ENCODE assay signal across 9 mouse cellular contexts in genomic region chr4:63084473-63084889, GRCm38 (mm10).
DNase-seq lines count a peak whose midpoint lies in the region; ATAC-seq lines count a peak whose summit lies in the region.
"Had no signal": no experiment of that assay in that cellular context is flagged by ENCODE, and none has a peak within 500 bp of the region (broad histone marks: within the 10 kb centered on the region; RNA-seq: fewer than 3 reads in every experiment).

No protein-coding gene starts in this region.

- H3K9ac ChIP-seq in kidney, embryonic 14.5 days (ENCODE audit: low read depth, low read length): no peak overlapping the region
- no peak overlapping the region for H3K9ac ChIP-seq in neural tube, embryonic 15.5 days (replicated peaks)
- H3K9ac ChIP-seq: lung, embryonic 15.5 days had no signal

- H3K27ac ChIP-seq in kidney, embryonic 14.5 days (ENCODE audit: low read depth, low read length): no peak overlapping the region
- H3K27ac ChIP-seq in neural tube, embryonic 15.5 days (replicated peaks): peak overlapping the region; percentile 39; the same call in 1 of the 2 replicates
- H3K27ac ChIP-seq: lung, embryonic 15.5 days had no signal

- H3K9me3 ChIP-seq in kidney, embryonic 14.5 days (ENCODE audit: control insufficient read depth, low read length): peaks cover 6% of the 10 kb centered on the region; the same call in 1 of the 2 replicates
- H3K9me3 ChIP-seq in neural tube, embryonic 15.5 days (replicated peaks): no peaks in the 10 kb centered on the region
- H3K9me3 ChIP-seq: lung, embryonic 15.5 days had no signal

- DNase-seq in kidney, adult 11 months: peak; percentile 54
- peak; percentile 82 to 84 for DNase-seq in heart, adult 9 months (ENCODE audit: low spot score in 2 of 2)
- peak; percentile 51 to 69 for DNase-seq in layer of hippocampus, postnatal 10 days (ENCODE audit: low spot score in 2 of 2)
- DNase-seq in urinary bladder, adult 18-20 months (ENCODE audit: low spot score in 2 of 2): no peak
- no peak for DNase-seq in thymus, postnatal 0 days (ENCODE audit: low spot score)

- 85% methylated on average over 8 of the region's 8 CpGs for WGBS in kidney, embryonic 14.5 days
- WGBS in neural tube, embryonic 15.5 days: 66% methylated on average over 8 of the region's 8 CpGs

- no peaks in the 10 kb centered on the region for H3K27me3 ChIP-seq in kidney, embryonic 14.5 days (ENCODE audit: control insufficient read depth, insufficient read depth, low read length)
- H3K27me3 ChIP-seq in neural tube, embryonic 15.5 days (replicated peaks): no peaks in the 10 kb centered on the region
- H3K27me3 ChIP-seq: lung, embryonic 15.5 days had no signal

- peaks cover 67% of the 10 kb centered on the region for H3K36me3 ChIP-seq in kidney, embryonic 14.5 days (ENCODE audit: control insufficient read depth, insufficient read depth, low read length)
- peaks cover 40% of the 10 kb centered on the region for H3K36me3 ChIP-seq in neural tube, embryonic 15.5 days

- no peak for ATAC-seq in kidney, embryonic 14.5 days (ENCODE audit: low FRiP score, low TSS enrichment)
- ATAC-seq in cerebellum, adult (ENCODE audit: insufficient number of reproducible peaks, low FRiP score, low TSS enrichment): peak; percentile 39; the same call in 1 of the 2 replicates
- ATAC-seq in neural tube, embryonic 15.5 days (ENCODE audit: low FRiP score): no peak

- no peak overlapping the region for H3K4me3 ChIP-seq in kidney, embryonic 14.5 days (ENCODE audit: low read length)
- H3K4me3 ChIP-seq in neural tube, embryonic 15.5 days (replicated peaks): no peak overlapping the region
- H3K4me3 ChIP-seq: lung, embryonic 15.5 days had no signal

- no peak overlapping the region for H3K4me2 ChIP-seq in kidney, embryonic 14.5 days (replicated peaks; ENCODE audit: low read depth, low read length)
- H3K4me2 ChIP-seq in neural tube, embryonic 15.5 days: no peak overlapping the region
- H3K4me2 ChIP-seq: lung, embryonic 15.5 days had no signal

- H3K4me1 ChIP-seq in kidney, embryonic 14.5 days (ENCODE audit: control insufficient read depth, insufficient read depth, low read length): no peaks in the 10 kb centered on the region
- peaks cover 9% of the 10 kb centered on the region for H3K4me1 ChIP-seq in neural tube, embryonic 15.5 days

Comparison
In these comparisons a context has a peak if more than half of its experiments do, and no peak if none do; other contexts are left out.
1. DNase-seq: peak in kidney, adult 11 months (single experiment), heart, adult 9 months (2 of 2) and layer of hippocampus, postnatal 10 days (2 of 2); none in urinary bladder, adult 18-20 months (0 of 2) and thymus, postnatal 0 days (single experiment).